Mouse (Mus musculus) lung, postnatal 0 days (tissue): ENCODE measurements around the gene Acot3.
"Not testable (repeated sequence)": the region's sequence is repeated elsewhere in the genome, so short reads cannot be mapped to it uniquely, and the experiment has no call there.

Experiments used
- CTCF ChIP-seq: IDR thresholded peaks from 2 replicates; pipeline ENCODE4 v1.5.1; 2016; ENCODE audit warnings: antibody characterized with exemption, mild to moderate bottlenecking
- EP300 ChIP-seq: IDR thresholded peaks from 2 replicates; pipeline ENCODE4 v1.6.1; 2016; ENCODE audit warnings: antibody characterized with exemption, mild to moderate bottlenecking, control low read depth

- not testable (repeated sequence) for TF ChIP-seq CTCF, EP300
Observed at GRCm38 (mm10) chr12:84069582-84069981, 17.6 kb downstream of the Acot3 start.
